Mouse (Mus musculus) liver, embryonic 14.5 days (tissue): ENCODE measurements around the gene Casr. TPM values are rescaled to one million over a fixed set of nuclear protein-coding genes. Genes with fewer than 3 reads are reported as not detected.

Experiments used
- ATAC-seq: fragments of 200-750 bp; cut with Nextera tagmentation; 2 replicates; pipeline ENCODE4 v1.8.0; 2017; ENCODE audit warnings: moderate number of reproducible peaks, mild to moderate bottlenecking, moderate library complexity; ENCODE audit not compliant: insufficient read depth
- DNase-seq, 3 experiments: peaks; one replicate each; pipeline ENCODE4 v3.0.0-alpha.2; 2012 to 2013; ENCODE audit warnings: low read depth in 3 of 3, low spot score in 3 of 3
- H3K27ac ChIP-seq: fragments of 300-500 bp; sonication (generic); 2 replicates; pipeline ENCODE4 v1.5.1; 2014; ENCODE audit warnings: moderate library complexity, mild to moderate bottlenecking, control low read depth, inconsistent platforms
- H3K27me3 ChIP-seq: fragments of 300-500 bp; sonication (generic); 2 replicates; pipeline ENCODE4 v1.6.1; 2014; ENCODE audit warnings: mild to moderate bottlenecking, low read length, moderate library complexity; ENCODE audit not compliant: control insufficient read depth, insufficient read depth
- H3K36me3 ChIP-seq: fragments of 300-500 bp; sonication (generic); replicated peaks from 2 replicates; pipeline ENCODE4 v1.6.1; 2014; ENCODE audit warnings: low read depth; ENCODE audit not compliant: control insufficient read depth, insufficient read depth
- H3K4me1 ChIP-seq, 2 experiments: fragments of 200-500 bp in 1 of 2; fragments of 300-500 bp in 1 of 2; sonication (generic) in 1 of 2; replicated peaks; 2 replicates each; pipeline ENCODE4 v1.6.1; 2012 to 2014; ENCODE audit warnings: antibody characterized with exemption in 1 of 2, inconsistent platforms in 1 of 2, low read length in 1 of 2; ENCODE audit not compliant: control insufficient read depth in 2 of 2, insufficient read depth in 2 of 2
- H3K4me2 ChIP-seq: fragments of 300-500 bp; sonication (generic); 2 replicates; pipeline ENCODE4 v1.6.1; 2014; ENCODE audit warnings: low read depth, mild to moderate bottlenecking, control low read depth, moderate library complexity
- H3K4me3 ChIP-seq, 2 experiments: fragments of 200-500 bp in 1 of 2; fragments of 300-500 bp in 1 of 2; sonication (generic) in 1 of 2; 2 replicates each; pipeline ENCODE4 v1.5.1; 2012 to 2014; ENCODE audit warnings: low read depth in 2 of 2, low read length in 2 of 2, mild to moderate bottlenecking in 2 of 2, control low read depth in 1 of 2, inconsistent platforms in 1 of 2, moderate library complexity in 1 of 2; ENCODE audit not compliant: insufficient read depth in 1 of 2
- H3K9ac ChIP-seq: fragments of 300-500 bp; sonication (generic); replicated peaks from 2 replicates; pipeline ENCODE4 v1.6.1; 2014; ENCODE audit warnings: mild to moderate bottlenecking, control low read depth, moderate library complexity
- H3K9me3 ChIP-seq: fragments of 300-500 bp; sonication (generic); 2 replicates; pipeline ENCODE4 v1.6.1; 2016; ENCODE audit warnings: low read length, mixed read lengths; ENCODE audit not compliant: control insufficient read depth
- CTCF ChIP-seq: IDR thresholded peaks from 2 replicates; pipeline ENCODE4 v1.5.1; 2016; ENCODE audit warnings: antibody characterized with exemption, low read depth, control low read depth
- EP300 ChIP-seq: IDR thresholded peaks from 2 replicates; pipeline ENCODE4 v1.6.1; 2016; ENCODE audit warnings: antibody characterized with exemption, low read depth
- WGBS: fragments of 180-500 bp; shearing (Covaris S2); extraction: QIAGEN DNeasy Blood & Tissue Kit; methylation state at CpG from one replicate; pipeline ENCODE4 v1.1.7; 2014; ENCODE audit not compliant: insufficient replicate concordance; 5-methylcytosine and 5-hydroxymethylcytosine counted together
- polyA plus RNA-seq, 2 experiments: library from polyadenylated mRNA; depleted of rRNA in 1 of 2; stranded (reverse) in 1 of 2; unstranded in 1 of 2; fragments of >200 nt; fragmentation: Nextera tagmentation in 1 of 2; extraction: Ambion mirVana in 1 of 2; gene quantifications; 2 replicates each; pipeline versions ENCODE4 v1.2.1 to v1.2.3; 2012 to 2014

The Casr gene
- polyA plus RNA-seq, 2 experiments, result not detected

- Histone ChIP-seq H3K4me3 (no peak overlapping the region), H3K27ac (no peak overlapping the region), H3K9ac (no peak overlapping the region), H3K9me3 (no peaks in the 10 kb centered on the region), H3K27me3 (no peaks in the 10 kb centered on the region), H3K4me1 (no peaks in the 10 kb centered on the region), H3K36me3 (no peaks in the 10 kb centered on the region), H3K4me2 (no peak overlapping the region)
- ATAC-seq, result no peak
- no peak for TF ChIP-seq CTCF
- TF ChIP-seq EP300, result no peak
- no peak for DNase-seq
- WGBS, result 47% methylated on average over 4 of the region's 4 CpGs
Observed at GRCm38 (mm10) chr16:36532046-36532445, 29.9 kb downstream of the Casr start.

GRCm38 (mm10) chr16:36531630-36532029 is 30.3 kb downstream of the Casr start:
- no peaks in the 10 kb centered on the region for H3K4me1 ChIP-seq
- no peak for TF ChIP-seq CTCF
- TF ChIP-seq EP300, result no peak
- no peak overlapping the region for H3K27ac ChIP-seq
- DNase-seq (no peak), ATAC-seq (no peak)
- H3K27me3 ChIP-seq, result no peaks in the 10 kb centered on the region
- no peak overlapping the region for H3K9ac ChIP-seq
- no peak overlapping the region for H3K4me2 ChIP-seq
- 26% methylated on average over 5 of the region's 5 CpGs for WGBS
- no peaks in the 10 kb centered on the region for H3K9me3 ChIP-seq
- no peaks in the 10 kb centered on the region for H3K36me3 ChIP-seq
- no peak overlapping the region for H3K4me3 ChIP-seq

- no peaks in the 10 kb centered on the region for H3K4me1 ChIP-seq
- no peaks in the 10 kb centered on the region for H3K27me3 ChIP-seq
- H3K9me3 ChIP-seq, result no peaks in the 10 kb centered on the region
- H3K36me3 ChIP-seq, result no peaks in the 10 kb centered on the region
- WGBS, result 23% methylated on average over 15 of the region's 15 CpGs
- H3K9ac ChIP-seq, result no peak overlapping the region
- no peak for ATAC-seq
- TF ChIP-seq CTCF (no peak), EP300 (no peak)
- no peak overlapping the region for H3K4me2 ChIP-seq
- H3K4me3 ChIP-seq, result no peak overlapping the region
- H3K27ac ChIP-seq, result no peak overlapping the region
- no peak for DNase-seq
Observed at GRCm38 (mm10) chr16:36530566-36531552, 31.1 kb downstream of the Casr start.

GRCm38 (mm10) chr16:36528822-36529221 is 33.1 kb downstream of the Casr start:
- H3K27ac ChIP-seq, result no peak overlapping the region
- H3K27me3 ChIP-seq, result no peaks in the 10 kb centered on the region
- no peak overlapping the region for H3K4me2 ChIP-seq
- no peak for TF ChIP-seq EP300
- no peak for TF ChIP-seq CTCF
- 52% methylated on average over 3 of the region's 3 CpGs for WGBS
- H3K36me3 ChIP-seq, result no peaks in the 10 kb centered on the region
- no peak overlapping the region for H3K9ac ChIP-seq
- H3K4me1 ChIP-seq, result no peaks in the 10 kb centered on the region
- DNase-seq (no peak), ATAC-seq (no peak)
- no peaks in the 10 kb centered on the region for H3K9me3 ChIP-seq
- H3K4me3 ChIP-seq, result no peak overlapping the region

- 38% methylated on average over 6 of the region's 6 CpGs for WGBS
- H3K27me3 ChIP-seq, result no peaks in the 10 kb centered on the region
- DNase-seq, result no peak
Observed at GRCm38 (mm10) chr16:36526596-36527282, 35.2 kb downstream of the Casr start.

More at GRCm38 (mm10) chr16:36526596-36527282, 35.2 kb downstream of the Casr start:
- no peak overlapping the region for H3K4me2 ChIP-seq
- no peaks in the 10 kb centered on the region for H3K4me1 ChIP-seq
- no peak overlapping the region for H3K4me3 ChIP-seq
- H3K9ac ChIP-seq, result no peak overlapping the region
- H3K9me3 ChIP-seq, result no peaks in the 10 kb centered on the region
- no peak for ATAC-seq
- no peaks in the 10 kb centered on the region for H3K36me3 ChIP-seq
- TF ChIP-seq EP300 (no peak), CTCF (no peak)
- H3K27ac ChIP-seq, result no peak overlapping the region
